Mouse (Mus musculus) ES-Bruce4 (cell line): ENCODE data around the gene Cdk10.

Experiments
- CTCF ChIP-seq: IDR thresholded peaks from one replicate; pipeline ENCODE4 v1.8.1; 2011; ENCODE audit warnings: low read depth, low read length
- POLR2A ChIP-seq: IDR thresholded peaks from one replicate; pipeline ENCODE4 v1.8.1; 2011; ENCODE audit warnings: low read length; ENCODE audit not compliant: insufficient read depth

DNA sequence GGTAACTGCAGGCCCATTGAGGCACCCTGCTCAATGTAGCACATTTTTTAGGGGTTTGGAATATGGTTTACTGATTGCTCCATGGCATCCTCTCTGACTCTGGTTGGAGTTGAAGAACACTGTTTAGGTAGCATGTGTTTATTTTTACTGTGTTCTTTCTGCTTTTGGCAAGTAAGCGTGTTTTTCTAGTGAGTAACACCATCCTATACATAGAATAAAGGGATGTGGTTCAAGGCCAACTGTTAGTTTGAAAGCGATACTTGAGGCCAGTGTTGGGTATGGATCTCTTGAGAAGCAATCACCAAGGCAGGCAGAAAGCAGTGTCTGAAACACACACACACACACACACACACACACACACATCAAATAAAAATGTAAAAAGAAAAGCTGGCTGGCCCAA lies 36.6 kb upstream of the Cdk10 start:
- TF ChIP-seq CTCF (no peak), POLR2A (no peak)
